Mouse (Mus musculus) bone marrow, adult 2 months (tissue): ENCODE measurements at regions not wholly inside any gene's neighbourhood (a gene's known extent, or its start where the extent isn't known, plus 50 kb on each side); places are given as distances from the start of the nearest gene placed in this dataset.

Experiments
- H3K27ac ChIP-seq: fragments of 200-500 bp; 2 replicates; pipeline ENCODE4 v1.5.1; 2012; ENCODE audit warnings: low read depth, mild to moderate bottlenecking, control low read depth, inconsistent platforms, low read length; ENCODE audit not compliant: control insufficient read depth, poor library complexity, insufficient read depth
- H3K4me1 ChIP-seq: fragments of 200-500 bp; 2 replicates; pipeline ENCODE4 v1.6.1; 2011; ENCODE audit warnings: low read length; ENCODE audit not compliant: control insufficient read depth, insufficient read depth
- H3K4me3 ChIP-seq: fragments of 200-500 bp; replicated peaks from 2 replicates; pipeline ENCODE3; 2011; ENCODE audit warnings: mild to moderate bottlenecking, low read depth, low read length, control low read depth; ENCODE audit not compliant: control insufficient read depth
- CTCF ChIP-seq: fragments of 200-500 bp; IDR thresholded peaks from 2 replicates; pipeline ENCODE4 v1.5.1; 2011; ENCODE audit warnings: low read length, control low read depth; ENCODE audit not compliant: control insufficient read depth, insufficient read depth
- POLR2A ChIP-seq: fragments of 200-500 bp; IDR thresholded peaks from 2 replicates; pipeline ENCODE4 v1.6.1; 2011; ENCODE audit warnings: low read depth, mild to moderate bottlenecking, control low read depth, low read length, borderline replicate concordance; ENCODE audit not compliant: control insufficient read depth
- WGBS: fragments of 180-500 bp; shearing (Covaris S2); methylation state at CpG from one replicate; pipeline ENCODE4 v1.1.7; 2018; 5-methylcytosine and 5-hydroxymethylcytosine counted together

DNA sequence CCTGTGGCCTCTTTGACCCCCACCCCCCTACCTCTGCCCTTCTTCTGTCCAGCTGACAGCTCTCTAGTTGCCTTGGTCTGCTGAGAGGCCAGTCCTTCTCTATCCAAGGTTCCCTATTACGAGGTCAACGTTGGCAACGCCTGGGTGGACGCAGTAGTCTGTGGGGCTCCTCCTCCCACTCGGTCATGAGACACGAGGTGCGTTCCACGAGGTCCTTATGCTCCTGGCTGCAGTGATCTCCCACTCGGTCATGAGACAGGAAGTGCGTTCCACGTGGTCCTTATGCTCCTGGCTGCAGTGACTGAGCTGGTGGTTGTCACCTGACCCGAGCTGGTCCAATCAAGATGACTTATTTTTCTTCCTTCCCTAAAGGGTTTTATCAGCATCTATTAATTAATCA lies 220.7 kb downstream of the Prex1 start:
- WGBS: 64% methylated on average over 12 of the region's 12 CpGs

DNA sequence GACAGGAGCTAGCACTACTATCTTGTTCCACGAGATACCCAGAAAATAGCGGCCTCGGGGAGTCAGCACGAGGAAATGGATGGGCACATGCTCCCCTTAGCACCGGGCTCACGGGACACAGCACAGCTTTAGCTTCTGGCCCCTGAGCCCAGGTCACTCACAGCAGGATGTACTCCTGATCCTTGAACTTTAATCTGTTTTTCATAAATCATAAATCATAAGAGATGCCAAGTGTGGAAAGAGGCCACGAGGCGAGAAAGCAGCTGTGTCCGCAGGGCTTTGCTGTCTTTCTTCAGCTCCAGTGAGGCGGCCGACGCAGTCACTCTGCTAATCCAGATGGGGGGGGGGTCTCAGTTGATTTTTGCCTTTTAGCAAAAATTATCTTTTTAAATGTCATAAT lies 221.2 kb downstream of the Prex1 start:
- H3K27ac ChIP-seq: no peak overlapping the region
- TF ChIP-seq POLR2A (no peak), CTCF (no peak)
- H3K4me3 ChIP-seq: no peak overlapping the region
- WGBS: 67% methylated on average over 12 of the region's 12 CpGs
- peaks cover 1% of the 10 kb centered on the region; the same call in 1 of the 2 replicates for H3K4me1 ChIP-seq

More for the DNA sequence above, 220.7 kb downstream of the Prex1 start:
- Histone ChIP-seq H3K27ac (no peak overlapping the region), H3K4me1 (peaks cover 1% of the 10 kb centered on the region; the same call in 1 of the 2 replicates), H3K4me3 (no peak overlapping the region)
- TF ChIP-seq CTCF: no peak

DNA sequence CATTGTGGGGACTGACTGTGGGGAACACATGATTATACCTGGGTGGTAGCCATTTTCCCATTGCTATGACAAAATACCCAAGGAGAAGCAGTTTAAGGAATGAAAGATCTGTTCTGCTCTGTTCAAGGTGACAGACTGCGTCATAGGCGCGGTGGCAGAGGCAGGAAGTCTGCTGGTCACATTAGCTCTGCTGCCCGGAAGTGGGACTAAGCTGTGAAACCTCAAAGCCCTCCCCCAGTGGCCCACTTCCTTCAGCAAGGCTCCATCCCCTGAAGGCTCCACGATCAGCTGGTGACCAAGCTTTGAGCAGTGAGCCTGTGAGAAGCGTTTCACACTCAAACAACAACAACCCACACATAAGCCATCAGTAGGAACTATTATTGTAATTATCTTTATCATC lies 221.8 kb downstream of the Prex1 start:
- H3K4me3 ChIP-seq: no peak overlapping the region
- peaks cover 1% of the 10 kb centered on the region; the same call in 1 of the 2 replicates for H3K4me1 ChIP-seq
- WGBS: 3% methylated on average over 6 of the region's 6 CpGs
- no peak overlapping the region for H3K27ac ChIP-seq
- TF ChIP-seq CTCF (no peak), POLR2A (no peak)

DNA sequence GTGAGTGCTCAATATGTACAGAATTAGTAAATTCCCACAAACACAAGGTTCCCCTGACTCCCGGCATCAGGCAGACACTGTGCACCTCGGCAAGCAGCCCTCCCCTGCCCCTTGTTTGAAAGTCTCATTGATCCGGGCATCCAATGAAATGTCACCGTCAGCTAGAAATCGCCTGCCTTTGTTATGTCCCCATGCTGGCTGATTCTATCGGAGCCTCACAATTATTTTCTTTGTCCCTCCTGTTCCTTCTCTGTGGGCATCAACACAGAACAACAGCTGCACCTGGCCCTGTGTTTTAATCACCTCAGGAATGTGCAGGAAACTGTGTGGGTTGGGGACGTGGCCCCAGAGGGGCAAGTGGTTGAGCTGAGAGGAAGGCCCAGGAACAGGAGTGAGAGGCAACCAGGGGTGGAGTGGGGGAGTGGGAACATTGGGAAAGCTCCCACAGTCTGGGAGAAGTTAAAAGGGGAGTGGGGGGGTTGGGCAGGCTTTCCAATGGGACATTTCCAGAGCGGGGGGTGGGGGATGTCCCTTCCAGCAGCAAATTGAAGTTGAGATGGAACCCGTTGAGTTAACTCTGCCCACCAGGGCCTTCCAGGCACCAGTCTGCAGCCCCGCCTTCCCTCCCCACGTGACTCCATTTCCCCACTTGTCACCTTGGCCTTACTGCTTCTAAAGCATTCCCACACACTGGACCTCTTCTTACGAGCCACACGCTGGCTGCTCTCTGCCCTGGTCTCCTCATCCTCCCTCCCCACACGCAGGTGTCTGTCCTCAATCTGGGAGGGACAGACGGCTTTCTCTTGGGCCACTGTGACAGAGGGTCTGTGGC lies 224.4 kb downstream of the Prex1 start:
- Histone ChIP-seq H3K4me3 (no peak overlapping the region), H3K27ac (no peak overlapping the region), H3K4me1 (peaks cover 2% of the 10 kb centered on the region)
- TF ChIP-seq POLR2A: no peak
- no peak for TF ChIP-seq CTCF
- WGBS: 65% methylated on average over 15 of the region's 15 CpGs

DNA sequence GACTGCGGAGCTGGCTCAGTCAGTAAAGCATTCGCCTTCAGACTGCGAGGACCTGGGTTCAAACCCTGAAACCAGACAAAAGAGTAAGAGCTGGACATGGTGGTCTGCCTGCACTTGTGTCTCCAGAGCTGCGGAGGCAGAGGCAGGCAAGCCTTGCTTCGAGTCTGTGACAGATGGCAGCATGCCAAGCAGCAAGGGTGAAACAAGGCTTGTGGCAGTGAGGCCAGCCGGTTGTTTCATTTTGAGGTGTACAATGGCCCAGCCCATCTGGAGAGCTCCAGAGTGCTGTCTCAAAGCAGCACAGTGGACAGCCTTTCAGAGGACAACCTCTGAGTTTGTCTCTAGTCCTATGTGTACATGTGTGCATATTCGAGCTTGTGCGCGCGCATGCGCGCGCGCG lies 225.9 kb downstream of the Prex1 start:
- 75% methylated on average over 15 of the region's 15 CpGs for WGBS
- Histone ChIP-seq H3K4me1 (peaks cover 2% of the 10 kb centered on the region), H3K27ac (no peak overlapping the region), H3K4me3 (no peak overlapping the region)
- TF ChIP-seq CTCF: no peak
- no peak for TF ChIP-seq POLR2A

DNA sequence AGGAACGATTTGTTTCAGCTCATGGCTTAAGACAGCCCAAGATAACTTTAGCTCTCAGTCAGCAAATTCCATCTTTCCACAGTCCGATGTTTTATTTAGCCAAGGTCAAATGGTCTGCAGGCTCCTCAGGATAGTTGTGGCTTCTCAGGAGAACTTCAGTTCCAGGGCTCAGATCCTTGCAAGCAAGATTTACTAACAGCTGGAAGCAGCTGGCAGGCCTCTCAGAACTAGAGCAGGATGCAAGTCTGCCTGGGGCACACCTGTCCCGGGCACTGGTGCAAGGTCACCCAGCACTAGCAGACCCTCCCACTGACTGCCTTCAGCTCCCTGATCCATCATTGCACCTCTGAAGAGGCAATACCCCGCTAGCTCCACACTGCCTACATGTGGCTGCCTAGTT lies 227.8 kb downstream of the Prex1 start:
- H3K4me3 ChIP-seq: no peak overlapping the region
- TF ChIP-seq POLR2A: no peak
- TF ChIP-seq CTCF: no peak
- H3K4me1 ChIP-seq: peaks cover 2% of the 10 kb centered on the region
- H3K27ac ChIP-seq: no peak overlapping the region
- 73% methylated on average over 4 of the region's 4 CpGs for WGBS

DNA sequence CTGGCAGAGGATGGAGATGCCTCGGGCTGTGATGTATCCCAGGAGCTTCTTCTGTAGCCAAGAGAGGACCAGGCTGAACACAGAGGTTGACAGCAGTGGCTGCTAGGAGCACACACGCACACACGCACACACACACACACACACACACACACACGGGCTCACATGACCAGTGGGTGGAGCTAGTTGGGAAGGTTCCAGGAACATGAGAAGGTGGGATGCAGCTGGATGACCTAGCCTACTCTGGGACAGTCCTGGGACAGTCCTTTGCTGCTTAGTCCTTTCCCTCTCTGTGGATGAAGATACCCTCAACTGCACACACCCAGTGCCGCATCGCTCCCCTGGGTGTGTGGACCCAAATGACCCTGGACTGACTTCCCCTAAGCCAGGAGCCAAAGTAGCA lies 228.3 kb downstream of the Prex1 start:
- TF ChIP-seq POLR2A (no peak), CTCF (no peak)
- no peak overlapping the region for H3K27ac ChIP-seq
- 77% methylated on average over 6 of the region's 6 CpGs for WGBS

DNA sequence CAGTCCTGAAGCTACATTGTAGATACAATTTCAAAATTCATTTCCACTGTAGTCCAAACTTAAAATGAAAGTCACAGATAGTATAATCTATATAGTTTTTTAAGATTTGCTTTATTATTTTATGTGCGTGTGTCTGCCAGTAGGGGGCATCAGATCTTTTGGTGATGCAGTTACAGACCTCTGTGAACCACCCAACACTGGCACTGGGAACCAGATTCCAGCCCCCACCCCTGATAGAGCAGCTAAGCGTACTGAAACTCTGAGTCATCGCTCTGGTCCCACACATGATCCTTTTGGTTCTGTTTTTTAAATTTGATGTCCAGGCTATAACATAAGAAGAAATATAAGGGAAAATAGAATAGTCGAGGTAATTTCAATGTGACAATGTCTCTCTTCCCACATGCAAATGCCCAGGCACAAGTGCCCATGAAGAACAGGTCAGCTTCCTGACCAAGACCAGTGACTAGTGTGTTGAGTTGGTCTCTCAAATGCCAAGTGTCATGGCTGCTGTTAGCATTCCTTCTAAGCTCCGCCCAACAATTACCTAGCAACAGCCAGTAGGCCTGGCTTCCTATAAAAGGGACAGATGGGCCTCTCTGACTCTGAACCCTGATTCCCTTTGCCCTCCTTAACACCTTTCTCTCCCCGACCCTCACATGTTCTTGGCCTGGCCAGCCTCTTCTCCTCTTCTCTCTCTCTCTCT lies 229.9 kb downstream of the Prex1 start:
- H3K4me1 ChIP-seq: peaks cover 2% of the 10 kb centered on the region
- TF ChIP-seq POLR2A (no peak), CTCF (no peak)
- 70% methylated on average over 6 of the region's 6 CpGs for WGBS

More for the DNA sequence above, 228.3 kb downstream of the Prex1 start:
- Histone ChIP-seq H3K4me3 (no peak overlapping the region), H3K4me1 (peaks cover 2% of the 10 kb centered on the region)

DNA sequence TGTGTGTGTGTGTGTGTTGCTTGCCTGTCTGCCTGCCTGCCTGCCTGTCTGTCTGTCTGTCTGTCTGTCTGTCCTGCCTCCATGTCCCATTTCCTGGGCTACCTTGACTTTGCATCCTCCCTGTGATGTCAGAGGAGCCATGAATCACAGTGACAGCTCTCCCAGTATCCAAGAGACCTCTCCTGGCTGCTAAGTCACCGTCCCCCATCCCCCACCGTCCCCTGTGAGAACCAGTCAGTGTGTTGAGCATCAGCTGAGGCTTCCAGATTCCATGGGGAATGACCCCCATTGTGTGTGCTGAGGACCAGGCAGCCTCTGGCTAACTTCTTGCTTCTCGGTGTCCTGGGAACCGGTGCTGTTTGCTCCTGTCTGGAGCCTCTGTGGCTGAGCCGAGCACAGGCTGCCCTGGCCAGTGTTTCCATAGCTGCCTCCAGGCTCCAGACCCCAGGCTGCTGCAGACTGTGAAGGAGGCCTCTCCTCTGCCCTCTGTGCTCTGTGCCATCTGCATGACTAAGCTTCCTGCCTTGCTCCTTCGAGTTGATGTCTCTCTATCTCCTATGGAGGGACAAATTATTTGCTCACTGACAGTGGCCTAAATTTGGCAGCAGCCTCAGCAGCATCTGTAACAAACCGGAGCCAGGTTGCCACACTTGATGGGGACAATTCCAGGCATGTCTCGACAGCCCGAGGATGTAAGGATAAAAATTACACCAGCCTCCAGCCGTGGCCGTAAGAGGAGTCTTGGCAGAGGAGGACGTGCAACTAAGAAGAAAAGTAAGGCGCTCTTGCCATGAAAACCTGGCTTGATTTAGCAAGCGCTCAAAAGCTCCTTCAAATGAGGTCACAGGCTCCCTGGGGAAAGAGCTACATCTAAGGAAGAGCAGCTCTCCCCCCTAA lies 230.7 kb downstream of the Prex1 start:
- Histone ChIP-seq H3K4me1 (peaks cover 1% of the 10 kb centered on the region), H3K4me3 (no peak overlapping the region), H3K27ac (no peak overlapping the region)
- TF ChIP-seq CTCF (no peak), POLR2A (no peak)
- WGBS: 79% methylated on average over 14 of the region's 14 CpGs

More for the DNA sequence above, 229.9 kb downstream of the Prex1 start:
- Histone ChIP-seq H3K4me3 (no peak overlapping the region), H3K27ac (no peak overlapping the region)
